Mouse (Mus musculus): ENCODE results near the gene Hdac8.

GRCm38 (mm10) chrX:102504179-102504578 is 980 bp downstream of the Hdac8 start:
- TF ChIP-seq CTCF (IDR thresholded peaks at IDR 0.05; ENCODE audit: extremely low read depth, insufficient read depth, low read length) (no peak), POLR2A (IDR thresholded peaks at IDR 0.05; ENCODE audit: extremely low read depth, insufficient read depth, low read length) (no peak)

Measured in cortical plate, adult 2 months (tissue).